Mouse (Mus musculus): ENCODE data around the gene Rcbtb1.
"Not testable (repeated sequence)": the region's sequence is repeated elsewhere in the genome, so short reads cannot be mapped to it uniquely, and the experiment has no call there.

The Rcbtb1 gene

DNA sequence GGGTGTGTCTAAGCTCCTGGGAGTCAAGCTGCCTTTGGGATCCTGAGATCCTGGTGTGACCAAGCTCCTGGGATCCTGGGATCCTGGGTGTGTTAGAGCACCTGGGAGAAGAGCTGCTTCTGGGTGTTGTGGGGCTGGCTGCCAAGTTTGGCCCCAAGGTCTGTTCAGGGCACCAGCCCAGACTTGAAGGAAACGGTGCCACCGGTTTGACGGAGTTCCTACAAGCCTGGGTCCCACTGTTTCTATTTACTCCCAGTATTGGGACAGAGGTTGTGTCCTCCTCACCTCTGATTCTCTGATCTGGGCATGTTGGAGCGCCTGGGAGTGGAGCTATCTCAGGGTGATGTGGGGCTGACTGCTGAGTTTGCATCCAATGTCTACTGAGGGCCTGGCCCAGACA is 74.0 kb downstream of the Rcbtb1 start:
- DNase-seq (ENCODE audit: inconsistent age in 2 of 2, low spot score in 1 of 2) = not testable (repeated sequence)

Data from adrenal gland, adult (tissue).